Mouse (Mus musculus) hindbrain, embryonic 13.5 days (tissue): Measurements from ENCODE around the gene Ces1c. TPM values are rescaled to one million over a fixed set of nuclear protein-coding genes. Genes with fewer than 3 reads are reported as not detected.

ENCODE experiments used
- ATAC-seq: fragments of 200-750 bp; cut with Nextera tagmentation; 2 replicates; pipeline ENCODE4 v1.8.0; 2017; ENCODE audit warnings: moderate TSS enrichment; ENCODE audit not compliant: low FRiP score
- H3K27ac ChIP-seq: fragments of 300-500 bp; sonication (generic); 2 replicates; pipeline ENCODE4 v1.5.1; 2015; ENCODE audit warnings: inconsistent platforms, mild to moderate bottlenecking, moderate library complexity
- H3K27me3 ChIP-seq: fragments of 300-500 bp; sonication (generic); 2 replicates; pipeline ENCODE4 v1.6.1; 2015; ENCODE audit warnings: mild to moderate bottlenecking, inconsistent platforms
- H3K36me3 ChIP-seq: fragments of 300-500 bp; sonication (generic); 2 replicates; pipeline ENCODE4 v1.6.1; 2015; ENCODE audit warnings: mild to moderate bottlenecking, inconsistent platforms
- H3K4me1 ChIP-seq: fragments of 300-500 bp; sonication (generic); replicated peaks from 2 replicates; pipeline ENCODE4 v1.6.1; 2015; ENCODE audit warnings: inconsistent platforms
- H3K4me2 ChIP-seq: fragments of 300-500 bp; sonication (generic); 2 replicates; pipeline ENCODE4 v1.6.1; 2015; ENCODE audit warnings: inconsistent platforms, mild to moderate bottlenecking, moderate library complexity
- H3K4me3 ChIP-seq: fragments of 300-500 bp; sonication (generic); 2 replicates; pipeline ENCODE4 v1.5.1; 2015; ENCODE audit warnings: mild to moderate bottlenecking, inconsistent platforms
- H3K9ac ChIP-seq: fragments of 300-500 bp; sonication (generic); 2 replicates; pipeline ENCODE4 v1.6.1; 2015; ENCODE audit warnings: mild to moderate bottlenecking, inconsistent platforms
- H3K9me3 ChIP-seq: fragments of 300-500 bp; sonication (generic); 2 replicates; pipeline ENCODE4 v1.6.1; 2016; ENCODE audit warnings: inconsistent platforms
- WGBS: fragments of 180-500 bp; shearing (Covaris S2); methylation state at CpG from one replicate; pipeline ENCODE4 v1.1.7; 2015; 5-methylcytosine and 5-hydroxymethylcytosine counted together
- polyA plus RNA-seq: library from polyadenylated mRNA; unstranded; fragments of >200 nt; fragmentation: Nextera tagmentation; extraction: Ambion mirVana; gene quantifications from 2 replicates; pipeline ENCODE4 v1.2.1, GENCODE M21; 2015

The Ces1c gene
- not detected in 2 replicates for polyA plus RNA-seq

- 85% methylated on average over 3 of the region's 3 CpGs for WGBS
- no peak within 1 kb of the TSS for H3K9ac ChIP-seq
- H3K36me3 ChIP-seq: no peaks in the 10 kb centered on the region
- no peak within 1 kb of the TSS for H3K4me2 ChIP-seq
- no peaks in the 10 kb centered on the region for H3K9me3 ChIP-seq
- no peak for ATAC-seq
- no peaks in the 10 kb centered on the region for H3K4me1 ChIP-seq
- no peak within 1 kb of the TSS for H3K4me3 ChIP-seq
- H3K27me3 ChIP-seq: no peaks in the 10 kb centered on the region
- H3K27ac ChIP-seq: no peak within 1 kb of the TSS
Observed at GRCm38 (mm10) chr8:93131233-93131980, at the start of gene Ces1c. Ces1c (minus strand) TSS chr8:93131283.

GRCm38 (mm10) chr8:93180581-93181129, 49.6 kb upstream of the Ces1c start:
- no peak for ATAC-seq
- Histone ChIP-seq H3K27me3 (no peaks in the 10 kb centered on the region), H3K9me3 (no peaks in the 10 kb centered on the region), H3K9ac (no peak overlapping the region), H3K4me2 (no peak overlapping the region), H3K36me3 (no peaks in the 10 kb centered on the region), H3K4me1 (no peaks in the 10 kb centered on the region), H3K4me3 (no peak overlapping the region), H3K27ac (no peak overlapping the region)
- 82% methylated on average over 4 of the region's 4 CpGs for WGBS

DNA sequence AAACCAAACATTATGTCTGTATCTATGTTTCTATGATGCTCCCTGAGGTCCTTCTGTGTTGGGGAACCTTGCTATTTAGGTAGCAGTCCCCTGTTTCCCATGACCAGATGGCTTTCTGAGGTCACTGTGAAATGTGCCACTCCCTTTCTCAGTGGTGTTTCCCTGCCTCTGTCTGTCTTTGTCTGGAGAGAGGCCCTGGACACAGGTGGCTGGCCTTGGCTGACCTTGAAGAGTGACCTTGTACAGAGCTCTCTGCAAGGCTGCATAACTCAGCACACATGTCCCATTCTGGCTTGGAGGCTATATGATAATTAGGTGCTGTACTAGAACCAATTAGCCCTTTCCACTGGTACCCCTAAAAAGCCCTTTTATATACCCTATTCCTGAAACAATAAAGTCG, 45.5 kb upstream of the Ces1c start:
- H3K9ac ChIP-seq: no peak overlapping the region
- H3K9me3 ChIP-seq: no peaks in the 10 kb centered on the region
- H3K27me3 ChIP-seq: no peaks in the 10 kb centered on the region
- no peak for ATAC-seq
- no peaks in the 10 kb centered on the region for H3K36me3 ChIP-seq
- no peak overlapping the region for H3K27ac ChIP-seq
- 60% methylated on average over 1 of the region's 1 CpGs for WGBS
- H3K4me1 ChIP-seq: no peaks in the 10 kb centered on the region
- H3K4me3 ChIP-seq: no peak overlapping the region
- H3K4me2 ChIP-seq: no peak overlapping the region

- no peak for ATAC-seq
- WGBS: 86% methylated on average over 2 of the region's 2 CpGs
- Histone ChIP-seq H3K27me3 (no peaks in the 10 kb centered on the region), H3K9me3 (no peaks in the 10 kb centered on the region), H3K4me1 (no peaks in the 10 kb centered on the region), H3K36me3 (no peaks in the 10 kb centered on the region), H3K4me3 (no peak overlapping the region), H3K9ac (no peak overlapping the region), H3K4me2 (no peak overlapping the region), H3K27ac (no peak overlapping the region)
Observed at GRCm38 (mm10) chr8:93174554-93174953, 43.5 kb upstream of the Ces1c start.

DNA sequence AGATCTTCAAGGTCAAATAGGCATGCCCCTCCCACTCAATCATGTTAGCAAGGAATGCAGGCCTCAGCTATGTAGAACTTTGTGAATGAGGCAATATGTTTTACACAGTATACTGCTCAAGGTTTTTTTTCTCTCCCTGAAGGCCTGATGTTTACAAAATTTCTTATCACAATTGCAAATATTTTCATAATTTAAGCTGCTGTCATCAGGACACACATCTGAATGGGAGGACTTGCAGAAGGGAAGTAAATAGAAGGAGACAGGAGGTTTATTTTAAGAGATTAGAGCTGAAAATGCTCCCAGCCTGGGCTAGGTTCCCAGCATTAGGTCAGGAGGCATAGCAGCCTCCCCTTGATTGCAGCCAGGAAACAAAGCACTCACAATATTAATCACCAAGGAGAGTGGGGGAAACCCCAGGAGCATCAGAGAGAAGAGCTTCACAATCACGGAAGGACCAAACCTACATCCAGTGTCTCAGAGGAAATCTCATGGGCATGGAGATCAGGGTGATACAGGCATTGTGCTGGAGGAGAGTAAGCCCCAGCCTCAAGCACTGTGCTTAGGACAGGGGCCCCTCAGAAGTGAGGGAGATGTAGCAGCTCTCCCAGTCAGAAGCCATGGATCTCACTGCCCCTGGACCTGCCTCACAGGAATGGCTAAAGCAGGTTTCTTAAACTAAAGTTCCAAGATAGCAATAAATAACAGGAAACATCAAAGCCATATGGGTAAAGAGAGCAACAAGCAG, 40.9 kb upstream of the Ces1c start:
- Histone ChIP-seq H3K4me3 (no peak overlapping the region), H3K9ac (no peak overlapping the region), H3K4me2 (no peak overlapping the region), H3K4me1 (no peaks in the 10 kb centered on the region), H3K36me3 (no peaks in the 10 kb centered on the region), H3K27me3 (no peaks in the 10 kb centered on the region), H3K9me3 (no peaks in the 10 kb centered on the region), H3K27ac (no peak overlapping the region)
- ATAC-seq: no peak
- WGBS: 44% methylated on average over 1 of the region's 1 CpGs

DNA sequence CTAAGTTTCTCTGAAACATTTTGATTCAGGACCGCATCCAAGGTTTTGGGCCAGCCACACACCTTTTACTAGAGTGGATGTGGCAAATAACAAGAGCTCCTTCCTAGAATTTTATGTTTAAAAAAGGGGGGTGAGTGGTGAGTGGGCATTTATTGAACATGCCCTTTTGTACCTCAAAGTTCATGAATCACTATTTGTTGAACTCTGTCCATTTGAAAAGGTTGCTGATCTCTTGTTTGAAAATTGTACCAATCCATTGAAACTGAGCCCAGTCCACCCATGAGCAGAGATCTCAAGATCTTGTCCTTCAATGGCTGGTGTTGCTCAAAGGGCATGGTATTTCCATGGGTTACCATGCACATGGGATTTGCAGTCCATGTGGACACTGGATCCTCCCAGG, 32.3 kb upstream of the Ces1c start:
- Histone ChIP-seq H3K27me3 (no peaks in the 10 kb centered on the region), H3K4me2 (no peak overlapping the region), H3K9ac (no peak overlapping the region), H3K4me1 (no peaks in the 10 kb centered on the region), H3K9me3 (no peaks in the 10 kb centered on the region), H3K4me3 (no peak overlapping the region), H3K36me3 (no peaks in the 10 kb centered on the region), H3K27ac (no peak overlapping the region)
- ATAC-seq: no peak
- 93% methylated on average over 1 of the region's 1 CpGs for WGBS

DNA sequence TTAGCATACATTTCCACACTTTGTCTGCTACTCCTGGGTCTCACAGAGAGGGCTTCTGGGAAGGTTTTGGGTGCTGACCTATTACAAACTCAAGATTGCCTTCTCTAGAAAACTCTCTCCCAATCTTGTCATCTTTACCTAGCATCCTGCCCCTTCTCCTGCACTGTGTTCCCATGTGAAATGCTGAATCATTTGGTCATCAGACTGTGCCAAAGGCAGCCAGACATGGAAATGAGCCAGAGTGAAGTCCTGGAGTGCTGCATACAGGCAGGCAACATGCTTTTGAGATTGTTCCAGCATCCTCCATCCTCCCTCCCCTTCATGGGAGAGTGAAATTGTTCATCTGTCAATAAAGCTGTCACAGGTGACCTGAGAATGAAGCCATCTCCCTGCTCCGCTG, 20.3 kb upstream of the Ces1c start:
- Histone ChIP-seq H3K27me3 (no peaks in the 10 kb centered on the region), H3K4me3 (no peak overlapping the region), H3K27ac (no peak overlapping the region), H3K9ac (no peak overlapping the region), H3K4me2 (no peak overlapping the region), H3K4me1 (no peaks in the 10 kb centered on the region), H3K9me3 (no peaks in the 10 kb centered on the region), H3K36me3 (no peaks in the 10 kb centered on the region)
- WGBS: 94% methylated on average over 1 of the region's 1 CpGs
- no peak for ATAC-seq

- H3K4me1 ChIP-seq: no peaks in the 10 kb centered on the region
- ATAC-seq: no peak
- no peaks in the 10 kb centered on the region for H3K36me3 ChIP-seq
Observed at GRCm38 (mm10) chr8:93147331-93147730, 16.2 kb upstream of the Ces1c start.

GRCm38 (mm10) chr8:93140696-93141095, 9.6 kb upstream of the Ces1c start:
- no peak overlapping the region for H3K27ac ChIP-seq
- H3K36me3 ChIP-seq: no peaks in the 10 kb centered on the region
- H3K9ac ChIP-seq: no peak overlapping the region
- no peaks in the 10 kb centered on the region for H3K4me1 ChIP-seq
- no peak overlapping the region for H3K4me2 ChIP-seq
- WGBS: 66% methylated on average over 1 of the region's 1 CpGs
- no peak overlapping the region for H3K4me3 ChIP-seq
- H3K27me3 ChIP-seq: no peaks in the 10 kb centered on the region
- no peak for ATAC-seq
- no peaks in the 10 kb centered on the region for H3K9me3 ChIP-seq

More at GRCm38 (mm10) chr8:93147331-93147730, 16.2 kb upstream of the Ces1c start:
- Histone ChIP-seq H3K27ac (no peak overlapping the region), H3K4me3 (no peak overlapping the region), H3K9ac (no peak overlapping the region), H3K4me2 (no peak overlapping the region), H3K9me3 (no peaks in the 10 kb centered on the region), H3K27me3 (no peaks in the 10 kb centered on the region)

- no peaks in the 10 kb centered on the region for H3K9me3 ChIP-seq
- H3K4me3 ChIP-seq: no peak overlapping the region
- 92% methylated on average over 2 of the region's 2 CpGs for WGBS
- no peaks in the 10 kb centered on the region for H3K4me1 ChIP-seq
- ATAC-seq: no peak
- no peaks in the 10 kb centered on the region for H3K36me3 ChIP-seq
- no peaks in the 10 kb centered on the region for H3K27me3 ChIP-seq
- H3K27ac ChIP-seq: no peak overlapping the region
- H3K4me2 ChIP-seq: no peak overlapping the region
- no peak overlapping the region for H3K9ac ChIP-seq
Observed at GRCm38 (mm10) chr8:93132196-93132595, 1.1 kb upstream of the Ces1c start.

DNA sequence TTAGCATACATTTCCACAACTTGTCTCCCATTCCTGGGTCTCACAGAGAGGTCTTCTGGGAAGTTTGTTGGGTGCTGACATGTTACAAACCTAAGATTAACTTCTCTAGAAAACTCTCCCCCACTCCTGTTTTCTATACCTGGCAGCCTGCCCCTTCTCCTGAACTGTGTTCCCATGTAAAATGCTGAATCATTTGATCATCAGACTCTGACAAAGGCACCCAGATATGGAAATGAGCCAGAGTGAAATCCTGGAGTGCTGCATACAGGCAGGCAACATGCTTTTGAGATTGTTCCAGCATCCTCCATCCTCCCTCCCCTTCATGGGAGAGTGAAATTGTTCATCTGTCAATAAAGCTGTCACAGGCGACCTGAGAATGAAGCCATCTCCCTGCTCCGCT, 4.6 kb downstream of the Ces1c start:
- H3K27me3 ChIP-seq: no peaks in the 10 kb centered on the region
- ATAC-seq: no peak
- H3K9me3 ChIP-seq: no peaks in the 10 kb centered on the region
- H3K9ac ChIP-seq: no peak overlapping the region
- no peak overlapping the region for H3K4me3 ChIP-seq
- no peaks in the 10 kb centered on the region for H3K4me1 ChIP-seq
- WGBS: 83% methylated on average over 2 of the region's 2 CpGs
- H3K36me3 ChIP-seq: no peaks in the 10 kb centered on the region
- no peak overlapping the region for H3K4me2 ChIP-seq
- H3K27ac ChIP-seq: no peak overlapping the region

GRCm38 (mm10) chr8:93122005-93122404, 9.1 kb downstream of the Ces1c start:
- H3K4me3 ChIP-seq: no peak overlapping the region
- no peaks in the 10 kb centered on the region for H3K36me3 ChIP-seq
- H3K27me3 ChIP-seq: no peaks in the 10 kb centered on the region
- no peaks in the 10 kb centered on the region for H3K4me1 ChIP-seq
- H3K4me2 ChIP-seq: no peak overlapping the region
- no peak for ATAC-seq
- H3K9me3 ChIP-seq: no peaks in the 10 kb centered on the region
- WGBS: 100% methylated on average over 1 of the region's 1 CpGs
- H3K9ac ChIP-seq: no peak overlapping the region
- H3K27ac ChIP-seq: no peak overlapping the region

GRCm38 (mm10) chr8:93095376-93095775, 35.7 kb downstream of the Ces1c start:
- H3K4me2 ChIP-seq: no peak overlapping the region
- H3K9ac ChIP-seq: no peak overlapping the region
- ATAC-seq: no peak
- no peak overlapping the region for H3K27ac ChIP-seq
- H3K9me3 ChIP-seq: no peaks in the 10 kb centered on the region
- no peaks in the 10 kb centered on the region for H3K4me1 ChIP-seq
- no peaks in the 10 kb centered on the region for H3K27me3 ChIP-seq
- no peaks in the 10 kb centered on the region for H3K36me3 ChIP-seq
- H3K4me3 ChIP-seq: no peak overlapping the region
